Mouse (Mus musculus): ENCODE measurements around the gene Gstp3. TPM values are rescaled to one million over a fixed set of nuclear protein-coding genes. Genes with fewer than 3 reads are reported as not detected.
"Not testable (repeated sequence)": the region's sequence is repeated elsewhere in the genome, so short reads cannot be mapped to it uniquely, and the experiment has no call there.

Gene Gstp3
- polyA plus RNA-seq, 1 experiment from 2014 or later: 0.41 TPM

DNA sequence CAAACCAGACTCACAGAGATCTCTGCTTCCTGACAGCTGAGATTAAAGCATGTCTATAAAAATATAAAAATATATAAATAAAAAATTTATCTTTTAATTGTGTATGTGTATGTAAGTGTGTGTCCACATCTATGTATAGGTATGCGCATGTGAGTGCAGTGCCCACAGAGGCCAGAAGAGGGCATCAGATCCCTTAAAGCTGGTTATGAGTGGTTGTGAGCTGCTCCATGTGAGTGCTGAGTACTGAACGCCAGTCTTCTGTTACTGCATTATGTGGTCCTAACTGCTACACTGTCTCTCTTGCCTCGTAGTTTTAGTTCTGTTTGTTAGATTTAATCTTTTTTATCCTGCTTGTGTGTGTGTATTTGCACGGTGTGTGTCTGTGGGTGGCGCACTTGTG lies 8.4 kb downstream of the Gstp3 start:
- Histone ChIP-seq H3K9me3 (replicated peaks) (no peaks in the 10 kb centered on the region), H3K36me3 (no peaks in the 10 kb centered on the region), H3K4me1 (peaks cover 16% of the 10 kb centered on the region), H3K27ac (replicated peaks) (no peak overlapping the region), H3K4me2 (replicated peaks) (no peak overlapping the region), H3K9ac (no peak overlapping the region), H3K27me3 (no peaks in the 10 kb centered on the region), H3K4me3 (replicated peaks) (no peak overlapping the region)
- 89% methylated on average over 5 of the region's 5 CpGs for WGBS
- no peak for ATAC-seq (ENCODE audit: insufficient number of reproducible peaks, low FRiP score, low TSS enrichment, low read depth)

DNA sequence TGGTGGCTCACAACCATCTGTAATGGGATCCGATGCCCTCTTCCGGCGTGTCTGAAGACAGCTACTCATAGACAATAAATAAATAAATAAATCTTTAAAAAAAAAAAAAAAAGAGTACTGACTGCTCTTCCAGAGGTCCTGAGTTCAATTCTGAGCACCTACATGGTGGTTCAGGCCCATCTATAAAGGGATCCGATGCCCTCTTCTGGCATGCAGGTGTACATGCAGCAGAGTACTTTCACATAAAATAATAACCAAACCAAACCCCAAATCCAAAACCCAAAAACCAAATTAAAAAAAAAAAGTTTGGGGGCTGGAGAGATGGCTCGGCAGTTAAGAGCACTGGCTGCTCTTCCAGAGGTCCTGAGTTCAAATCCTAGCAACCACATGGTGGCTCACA lies 10.3 kb downstream of the Gstp3 start:
- not testable (repeated sequence) for H3K4me2 ChIP-seq (replicated peaks); H3K27me3 ChIP-seq; H3K9me3 ChIP-seq (replicated peaks); H3K4me3 ChIP-seq (replicated peaks); H3K36me3 ChIP-seq; H3K9ac ChIP-seq; ATAC-seq (ENCODE audit: insufficient number of reproducible peaks, low FRiP score, low TSS enrichment, low read depth); H3K27ac ChIP-seq (replicated peaks)
- WGBS: 77% methylated on average over 5 of the region's 5 CpGs
- peaks cover 11% of the 10 kb centered on the region for H3K4me1 ChIP-seq

DNA sequence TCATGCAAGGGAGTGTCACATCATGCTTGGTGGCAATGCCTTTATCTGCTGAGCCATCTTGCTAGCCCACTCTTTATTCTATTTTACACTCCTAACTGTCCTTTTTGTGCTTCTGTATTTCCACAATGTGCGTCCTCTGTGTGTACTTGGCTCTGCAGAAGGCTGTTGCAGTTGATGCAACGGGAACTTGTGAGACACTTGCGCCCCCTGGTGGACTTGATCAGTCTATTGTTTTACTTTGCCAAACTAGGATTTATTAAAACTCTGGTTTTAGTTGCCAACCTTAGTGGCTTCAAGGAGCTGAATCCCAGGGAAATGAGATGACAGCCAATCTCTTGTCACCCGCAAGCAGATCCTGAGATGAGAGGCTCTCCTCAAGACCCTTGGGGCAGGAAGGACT lies 11.5 kb downstream of the Gstp3 start:
- no peak overlapping the region for H3K4me2 ChIP-seq (replicated peaks)
- H3K27me3 ChIP-seq: no peaks in the 10 kb centered on the region
- H3K9me3 ChIP-seq (replicated peaks): no peaks in the 10 kb centered on the region
- no peak for ATAC-seq (ENCODE audit: insufficient number of reproducible peaks, low FRiP score, low TSS enrichment, low read depth)
- no peaks in the 10 kb centered on the region for H3K36me3 ChIP-seq
- H3K4me1 ChIP-seq: peaks cover 11% of the 10 kb centered on the region
- H3K9ac ChIP-seq: no peak overlapping the region
- 17% methylated on average over 4 of the region's 4 CpGs for WGBS
- H3K27ac ChIP-seq (replicated peaks): no peak overlapping the region
- no peak overlapping the region for H3K4me3 ChIP-seq (replicated peaks)

DNA sequence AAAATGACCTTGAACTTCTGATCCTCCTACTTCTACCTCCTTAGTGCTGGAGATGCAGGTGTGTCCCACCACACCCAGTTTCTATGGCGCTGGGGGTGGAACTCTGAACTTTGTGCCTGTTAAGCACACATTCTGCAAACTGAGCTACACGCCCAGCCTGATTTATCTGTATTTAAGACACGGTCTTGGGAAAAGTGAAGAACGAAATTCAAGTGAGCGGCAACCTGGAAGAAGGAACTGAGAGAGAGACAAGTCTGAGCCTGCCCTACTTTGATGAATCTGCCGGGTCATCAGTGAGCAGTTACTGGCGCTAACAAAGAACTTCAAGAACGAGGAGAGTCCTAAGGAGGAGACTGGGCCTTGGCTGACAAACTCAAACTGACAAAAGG lies 12.5 kb downstream of the Gstp3 start:
- H3K4me2 ChIP-seq (replicated peaks): no peak overlapping the region
- ATAC-seq (ENCODE audit: insufficient number of reproducible peaks, low FRiP score, low TSS enrichment, low read depth): no peak
- 64% methylated on average over 8 of the region's 8 CpGs for WGBS
- peaks cover 11% of the 10 kb centered on the region for H3K4me1 ChIP-seq
- no peak overlapping the region for H3K9ac ChIP-seq
- no peak overlapping the region for H3K4me3 ChIP-seq (replicated peaks)
- H3K27ac ChIP-seq (replicated peaks): peak overlapping the region; percentile 55; the same call in 1 of the 2 replicates
- H3K27me3 ChIP-seq: no peaks in the 10 kb centered on the region
- no peaks in the 10 kb centered on the region for H3K36me3 ChIP-seq
- no peaks in the 10 kb centered on the region for H3K9me3 ChIP-seq (replicated peaks)

DNA sequence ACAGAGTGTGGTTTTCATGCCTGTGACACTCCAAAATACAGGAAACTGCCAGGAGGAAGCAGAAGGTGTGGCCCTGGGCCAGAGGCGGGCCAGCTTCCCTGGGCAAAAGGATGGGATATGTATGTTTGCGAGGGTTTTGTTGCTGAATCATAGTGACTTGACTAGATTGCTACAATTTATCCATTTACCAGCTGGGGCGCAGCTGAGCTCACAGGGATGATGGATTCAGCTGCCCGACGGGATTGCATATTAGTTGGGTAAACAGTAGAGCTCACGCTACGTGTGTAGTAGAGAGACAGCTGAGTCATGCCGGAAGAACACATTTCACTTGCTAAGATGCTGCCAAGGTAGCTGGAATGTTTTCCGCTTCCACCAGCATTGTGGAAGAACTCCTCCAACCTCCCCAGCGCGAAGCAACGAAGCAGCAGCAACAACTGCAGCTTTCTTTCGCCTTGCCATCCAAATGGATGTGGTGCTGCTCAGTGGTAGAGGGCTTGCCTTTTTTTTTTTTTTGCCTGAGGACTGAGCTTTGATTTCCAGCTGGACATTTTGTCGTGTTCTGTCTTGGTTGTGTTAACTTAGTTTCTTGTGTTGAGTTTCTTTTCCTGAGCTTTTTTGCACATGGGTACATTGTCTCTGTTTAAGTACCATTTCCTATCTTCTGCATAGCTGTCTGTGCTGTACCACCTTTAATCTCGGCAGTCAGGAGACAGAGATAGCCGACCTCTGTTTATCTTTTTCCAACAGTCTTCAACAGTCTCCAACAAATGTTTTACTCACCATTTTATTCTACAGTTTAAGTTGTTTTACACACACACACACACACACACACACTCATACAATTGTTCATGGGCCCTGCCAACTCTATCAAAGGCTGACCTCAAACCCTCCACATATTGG lies 13.2 kb downstream of the Gstp3 start, which contains the start of gene Gstp2:
TSS of gene Gstp2 (minus strand) at position 58 of the 900 bp plus-strand sequence.
- WGBS: 40% methylated on average over 16 of the region's 16 CpGs
- peak within 1 kb of the TSS; percentile 55 for H3K27ac ChIP-seq (replicated peaks)
- ATAC-seq (ENCODE audit: insufficient number of reproducible peaks, low FRiP score, low TSS enrichment, low read depth): peak; percentile 55

DNA sequence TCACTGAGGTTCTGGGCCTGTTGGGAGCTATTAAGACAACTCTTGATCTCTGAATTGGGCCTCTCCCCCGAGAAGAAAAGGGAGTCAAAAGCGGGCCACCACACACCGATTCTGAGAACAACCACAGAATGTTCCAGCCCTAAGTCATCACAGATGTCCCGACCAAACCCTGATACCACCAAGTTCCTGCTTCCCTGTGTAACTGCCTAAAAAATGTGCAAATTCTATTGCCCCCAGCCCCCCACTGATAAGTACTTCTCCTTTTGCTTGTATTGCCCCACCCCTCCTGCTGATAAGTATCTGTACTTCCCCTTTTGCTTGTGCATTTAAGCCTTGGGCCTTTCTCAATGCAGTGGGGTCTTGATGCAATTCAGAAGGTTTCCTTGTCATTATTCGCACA lies 15.3 kb downstream of the Gstp3 start:
- WGBS: 66% methylated on average over 5 of the region's 5 CpGs
- peaks cover 11% of the 10 kb centered on the region for H3K4me1 ChIP-seq
- not testable (repeated sequence) for H3K4me2 ChIP-seq (replicated peaks); H3K27me3 ChIP-seq; H3K4me3 ChIP-seq (replicated peaks); H3K9me3 ChIP-seq (replicated peaks); H3K9ac ChIP-seq; ATAC-seq (ENCODE audit: insufficient number of reproducible peaks, low FRiP score, low TSS enrichment, low read depth); H3K27ac ChIP-seq (replicated peaks); H3K36me3 ChIP-seq

More for the DNA sequence above, 13.2 kb downstream of the Gstp3 start, which contains the start of gene Gstp2:
- Histone ChIP-seq H3K36me3 (no peaks in the 10 kb centered on the region), H3K27me3 (no peaks in the 10 kb centered on the region), H3K4me2 (replicated peaks) (peak within 1 kb of the TSS; percentile 35), H3K4me3 (replicated peaks) (no peak within 1 kb of the TSS), H3K9ac (no peak within 1 kb of the TSS), H3K9me3 (replicated peaks) (no peaks in the 10 kb centered on the region), H3K4me1 (peaks cover 11% of the 10 kb centered on the region)

DNA sequence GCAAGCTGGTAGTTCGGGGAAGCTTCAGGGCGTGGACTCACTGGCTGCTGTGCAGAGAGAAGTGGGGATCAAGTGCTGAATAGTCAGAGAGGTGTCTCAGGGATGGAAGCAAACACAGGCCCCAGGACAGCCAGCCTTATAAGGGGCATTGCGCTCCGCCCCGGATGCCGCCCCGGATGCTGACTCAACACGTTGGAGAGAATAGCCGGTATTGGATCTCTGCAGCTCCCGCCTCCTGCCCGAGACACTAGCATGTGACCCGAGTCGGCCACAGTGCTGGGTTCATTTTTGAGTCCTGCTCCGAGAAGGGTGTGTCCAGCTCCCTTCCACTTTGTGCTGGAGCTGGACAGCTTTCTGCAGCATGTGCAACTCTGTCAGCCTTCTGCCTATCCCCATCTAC lies 17.2 kb downstream of the Gstp3 start:
- no peak for ATAC-seq (ENCODE audit: insufficient number of reproducible peaks, low FRiP score, low TSS enrichment, low read depth)
- H3K9me3 ChIP-seq (replicated peaks): no peaks in the 10 kb centered on the region
- H3K27ac ChIP-seq (replicated peaks): no peak overlapping the region
- H3K36me3 ChIP-seq: no peaks in the 10 kb centered on the region
- peaks cover 17% of the 10 kb centered on the region for H3K4me1 ChIP-seq
- no peaks in the 10 kb centered on the region for H3K27me3 ChIP-seq
- no peak overlapping the region for H3K9ac ChIP-seq
- WGBS: 66% methylated on average over 14 of the region's 14 CpGs
- H3K4me3 ChIP-seq (replicated peaks): no peak overlapping the region
- no peak overlapping the region for H3K4me2 ChIP-seq (replicated peaks)

DNA sequence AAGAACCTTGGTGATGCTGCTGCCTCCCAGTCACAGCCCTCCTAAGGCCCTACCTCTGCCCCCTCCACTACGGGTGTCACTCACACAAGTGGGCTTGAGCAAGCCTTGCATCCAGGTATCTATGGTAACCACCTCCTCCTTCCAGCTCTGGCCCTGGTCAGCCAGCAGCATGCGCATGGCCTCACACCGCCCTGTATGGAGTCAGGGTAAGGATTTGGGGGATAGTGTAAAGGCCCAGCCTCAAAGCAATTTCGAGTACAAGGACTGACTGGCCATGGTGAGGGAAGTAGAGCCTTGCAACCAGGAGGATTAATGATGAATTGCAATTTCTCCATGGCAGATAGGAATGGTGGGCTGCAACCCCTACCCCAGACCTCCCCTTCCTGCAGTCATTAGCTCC lies 17.9 kb downstream of the Gstp3 start:
- H3K4me1 ChIP-seq: peaks cover 18% of the 10 kb centered on the region
- H3K4me2 ChIP-seq (replicated peaks); H3K4me3 ChIP-seq (replicated peaks); H3K36me3 ChIP-seq; H3K27ac ChIP-seq (replicated peaks); ATAC-seq (ENCODE audit: insufficient number of reproducible peaks, low FRiP score, low TSS enrichment, low read depth); H3K9ac ChIP-seq; H3K27me3 ChIP-seq; H3K9me3 ChIP-seq (replicated peaks): not testable (repeated sequence)
- whole genome bisulfite sequencing: 89% methylated on average over 3 of the region's 4 CpGs

DNA sequence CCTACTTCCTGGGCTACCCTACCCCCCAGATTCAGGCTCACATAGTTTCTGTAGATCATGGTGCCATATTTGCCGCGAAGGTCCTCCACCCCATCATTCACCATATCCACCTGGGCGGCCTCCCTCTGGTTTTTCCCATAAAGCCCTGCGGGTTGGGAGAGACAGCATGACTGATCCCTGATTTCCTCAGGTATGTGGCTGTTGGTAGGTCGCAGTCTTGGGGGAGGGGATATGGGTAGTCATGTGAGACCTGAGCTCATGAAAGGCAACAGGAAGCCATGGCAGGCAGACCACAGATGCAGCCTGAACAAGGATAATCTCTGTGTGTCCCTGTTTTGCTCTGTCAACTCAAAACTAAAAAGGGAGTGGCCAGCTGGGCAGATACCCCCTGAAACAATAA lies 18.4 kb downstream of the Gstp3 start:
- not testable (repeated sequence) for ATAC-seq (ENCODE audit: insufficient number of reproducible peaks, low FRiP score, low TSS enrichment, low read depth); H3K4me3 ChIP-seq (replicated peaks); H3K9me3 ChIP-seq (replicated peaks); H3K36me3 ChIP-seq; H3K4me2 ChIP-seq (replicated peaks); H3K27me3 ChIP-seq; H3K9ac ChIP-seq; H3K27ac ChIP-seq (replicated peaks)
- peaks cover 18% of the 10 kb centered on the region for H3K4me1 ChIP-seq
- WGBS: 79% methylated on average over 5 of the region's 5 CpGs

DNA sequence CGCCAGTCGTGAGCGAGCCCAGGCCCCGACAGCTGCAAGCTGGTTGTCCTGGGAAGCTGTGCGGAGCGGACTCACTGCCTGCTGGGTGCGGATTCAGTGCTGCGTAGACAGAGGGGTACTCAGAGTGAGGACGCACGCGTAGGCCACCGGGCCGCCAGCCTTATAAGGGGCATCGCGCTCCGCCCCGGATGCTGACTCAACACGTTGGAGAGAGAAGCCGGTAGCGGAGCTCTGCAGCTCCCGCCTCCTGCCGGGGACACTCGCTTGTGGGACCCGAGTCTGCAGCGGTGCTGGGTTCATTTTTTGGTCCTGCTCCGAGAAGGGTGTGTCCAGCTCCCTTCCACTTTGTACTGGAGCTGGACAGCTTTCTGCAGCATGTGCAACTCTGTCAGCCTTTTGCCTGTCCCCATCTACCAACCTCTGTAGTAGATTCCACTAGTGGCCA lies 21.6 kb downstream of the Gstp3 start, which contains the start of gene Gstp1:
TSS of gene Gstp1 (minus strand) at position 198 of the 445 bp plus-strand sequence.
- H3K4me1 ChIP-seq: peaks cover 15% of the 10 kb centered on the region
- H3K4me2 ChIP-seq (replicated peaks): peak within 1 kb of the TSS; percentile 73
- no peaks in the 10 kb centered on the region for H3K36me3 ChIP-seq
- H3K9ac ChIP-seq: peak within 1 kb of the TSS; percentile 76
- H3K9me3 ChIP-seq (replicated peaks): no peaks in the 10 kb centered on the region
- ATAC-seq (ENCODE audit: insufficient number of reproducible peaks, low FRiP score, low TSS enrichment, low read depth): peak; percentile 89
- peak within 1 kb of the TSS; percentile 70 for H3K4me3 ChIP-seq (replicated peaks)
- H3K27me3 ChIP-seq: no peaks in the 10 kb centered on the region
- peak within 1 kb of the TSS; percentile 83 for H3K27ac ChIP-seq (replicated peaks)
- under 1% methylated on average over 26 of the region's 26 CpGs for WGBS

DNA sequence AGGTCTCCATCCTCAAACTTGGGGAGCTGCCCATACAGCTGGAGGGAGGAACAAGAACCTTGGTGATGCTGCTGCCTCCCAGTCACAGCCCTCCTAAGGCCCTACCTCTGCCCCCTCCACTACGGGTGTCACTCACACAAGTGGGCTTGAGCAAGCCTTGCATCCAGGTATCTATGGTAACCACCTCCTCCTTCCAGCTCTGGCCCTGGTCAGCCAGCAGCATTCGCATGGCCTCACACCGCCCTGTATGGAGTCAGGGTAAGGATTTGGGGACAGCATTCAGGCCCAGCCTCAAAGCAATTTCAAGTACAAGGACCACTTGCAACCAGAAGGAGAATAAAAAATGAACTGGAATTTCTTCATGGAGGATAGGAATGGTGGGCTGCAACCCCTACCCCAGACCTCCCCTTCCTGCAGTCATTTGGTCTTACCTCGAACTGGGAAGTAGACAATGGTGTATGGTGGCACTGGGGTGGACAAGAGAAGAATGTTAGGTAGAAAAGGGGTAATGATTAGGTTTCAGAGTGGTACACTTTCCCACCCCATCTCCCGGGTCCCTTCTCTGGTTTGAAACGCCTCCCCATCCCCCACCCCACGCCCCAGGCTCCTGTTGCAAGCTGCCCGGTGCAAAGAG lies 22.1 kb downstream of the Gstp3 start:
- peak overlapping the region; percentile 73 for H3K4me2 ChIP-seq (replicated peaks)
- H3K36me3 ChIP-seq; H3K9me3 ChIP-seq (replicated peaks); ATAC-seq (ENCODE audit: insufficient number of reproducible peaks, low FRiP score, low TSS enrichment, low read depth); H3K27me3 ChIP-seq: not testable (repeated sequence)
- peaks cover 15% of the 10 kb centered on the region for H3K4me1 ChIP-seq
- H3K4me3 ChIP-seq (replicated peaks): peak overlapping the region; percentile 70
- H3K9ac ChIP-seq: peak overlapping the region; percentile 76
- H3K27ac ChIP-seq (replicated peaks): peak overlapping the region; percentile 83
- WGBS: 22% methylated on average over 7 of the region's 8 CpGs
